Mouse (Mus musculus): ENCODE data around the gene Bglap.

- TF ChIP-seq CTCF (IDR thresholded peaks at IDR 0.05; ENCODE audit: insufficient read depth, low read depth, low read length) (no peak), POLR2A (IDR thresholded peaks at IDR 0.05; ENCODE audit: insufficient read depth, low read depth, low read length) (no peak)
Measured at GRCm38 (mm10) chr3:88384364-88384763, at the start of gene Bglap.
